Mouse (Mus musculus) midbrain, embryonic 12.5 days (tissue): ENCODE results near the gene Akap17b. TPM values are rescaled to one million over a fixed set of nuclear protein-coding genes. Genes with fewer than 3 reads are reported as not detected.
"Not testable (repeated sequence)": the region's sequence is repeated elsewhere in the genome, so short reads cannot be mapped to it uniquely, and the experiment has no call there.

Source experiments
- ATAC-seq: fragments of 200-750 bp; cut with Nextera tagmentation; 2 replicates; pipeline ENCODE4 v1.8.0; 2017; ENCODE audit warnings: low read depth, moderate TSS enrichment, moderate library complexity; ENCODE audit not compliant: low FRiP score
- H3K27ac ChIP-seq: fragments of 300-500 bp; sonication (generic); replicated peaks from 2 replicates; pipeline ENCODE4 v1.5.1; 2016; ENCODE audit warnings: mild to moderate bottlenecking
- H3K27me3 ChIP-seq: fragments of 300-500 bp; sonication (generic); 2 replicates; pipeline ENCODE4 v1.6.1; 2016; ENCODE audit warnings: mild to moderate bottlenecking
- H3K36me3 ChIP-seq: fragments of 300-500 bp; sonication (generic); 2 replicates; pipeline ENCODE4 v1.6.1; 2016
- H3K4me1 ChIP-seq: fragments of 300-500 bp; sonication (generic); 2 replicates; pipeline ENCODE4 v1.6.1; 2016
- H3K4me2 ChIP-seq: fragments of 300-500 bp; sonication (generic); replicated peaks from 2 replicates; pipeline ENCODE4 v1.6.1; 2016; ENCODE audit warnings: mild to moderate bottlenecking, moderate library complexity
- H3K4me3 ChIP-seq: fragments of 300-500 bp; sonication (generic); 2 replicates; pipeline ENCODE4 v1.5.1; 2016; ENCODE audit warnings: mild to moderate bottlenecking
- H3K9ac ChIP-seq: fragments of 300-500 bp; sonication (generic); replicated peaks from 2 replicates; pipeline ENCODE4 v1.6.1; 2016; ENCODE audit warnings: mild to moderate bottlenecking, moderate library complexity
- H3K9me3 ChIP-seq: fragments of 300-500 bp; sonication (generic); 2 replicates; pipeline ENCODE4 v1.6.1; 2016; ENCODE audit warnings: mild to moderate bottlenecking
- WGBS: fragments of 180-500 bp; shearing (Covaris S2); methylation state at CpG from one replicate; pipeline ENCODE4 v1.1.7; 2016; 5-methylcytosine and 5-hydroxymethylcytosine counted together
- polyA plus RNA-seq: library from polyadenylated mRNA; unstranded; fragments of >200 nt; fragmentation: Nextera tagmentation; extraction: Ambion mirVana; gene quantifications from 2 replicates; pipeline ENCODE4 v1.2.1, GENCODE M21; 2016

Gene Akap17b
- polyA plus RNA-seq, 1 experiment from 2014 or later, result 5.2 TPM

GRCm38 (mm10) chrX:36599656-36600055, 45.5 kb downstream of the Akap17b start:
- Histone ChIP-seq H3K27me3 (no peaks in the 10 kb centered on the region), H3K27ac (no peak overlapping the region), H3K9ac (peak overlapping the region; percentile 83; the same call in 1 of the 2 replicates), H3K4me3 (peak overlapping the region; percentile 66), H3K36me3 (0 out of 2 replicates have a peak, but pooled peaks cover 5% of the 10 kb centered on the region), H3K4me1 (peaks cover 6% of the 10 kb centered on the region), H3K4me2 (peak overlapping the region; percentile 56), H3K9me3 (no peaks in the 10 kb centered on the region)
- WGBS, result 37% methylated on average over 3 of the region's 3 CpGs
- no peak for ATAC-seq

GRCm38 (mm10) chrX:36598861-36599344, 46.3 kb downstream of the Akap17b start:
- Histone ChIP-seq H3K4me1 (peaks cover 6% of the 10 kb centered on the region), H3K4me2 (peak overlapping the region; percentile 56), H3K4me3 (peak overlapping the region; percentile 66), H3K27ac (peak overlapping the region; percentile 83), H3K27me3 (no peaks in the 10 kb centered on the region), H3K36me3 (0 out of 2 replicates have a peak, but pooled peaks cover 5% of the 10 kb centered on the region), H3K9me3 (no peaks in the 10 kb centered on the region), H3K9ac (peak overlapping the region; percentile 83)
- WGBS, result 34% methylated on average over 14 of the region's 14 CpGs
- peak; percentile 42 for ATAC-seq

GRCm38 (mm10) chrX:36598390-36598810, 46.8 kb downstream of the Akap17b start:
- peaks cover 6% of the 10 kb centered on the region for H3K4me1 ChIP-seq
- H3K9me3 ChIP-seq, result no peaks in the 10 kb centered on the region
- ATAC-seq, result peak; percentile 61
- H3K36me3 ChIP-seq, result 0 out of 2 replicates have a peak, but pooled peaks cover 5% of the 10 kb centered on the region
- H3K4me2 ChIP-seq, result peak overlapping the region; percentile 56
- peak overlapping the region; percentile 83 for H3K27ac ChIP-seq
- no peaks in the 10 kb centered on the region for H3K27me3 ChIP-seq
- H3K4me3 ChIP-seq, result peak overlapping the region; percentile 66
- WGBS, result 30% methylated on average over 28 of the region's 41 CpGs
- H3K9ac ChIP-seq, result peak overlapping the region; percentile 83

- H3K4me3 ChIP-seq, result peak within 1 kb of the TSS; percentile 66
- H3K9me3 ChIP-seq, result no peaks in the 10 kb centered on the region
- peak within 1 kb of the TSS; percentile 83 for H3K27ac ChIP-seq
- H3K27me3 ChIP-seq, result no peaks in the 10 kb centered on the region
- peak within 1 kb of the TSS; percentile 83 for H3K9ac ChIP-seq
- H3K4me1 ChIP-seq, result peaks cover 6% of the 10 kb centered on the region
- WGBS, result 22% methylated on average over 37 of the region's 45 CpGs
- peak; percentile 93 for ATAC-seq
- H3K4me2 ChIP-seq, result peak within 1 kb of the TSS; percentile 56
- H3K36me3 ChIP-seq, result 0 out of 2 replicates have a peak, but pooled peaks cover 5% of the 10 kb centered on the region
These were observed 47.3 kb downstream of the Akap17b start, which contains the start of gene Pgrmc1 for GRCm38 (mm10) chrX:36597707-36598389. Gene Pgrmc1, plus strand, starts transcription at chrX:36598206.

DNA sequence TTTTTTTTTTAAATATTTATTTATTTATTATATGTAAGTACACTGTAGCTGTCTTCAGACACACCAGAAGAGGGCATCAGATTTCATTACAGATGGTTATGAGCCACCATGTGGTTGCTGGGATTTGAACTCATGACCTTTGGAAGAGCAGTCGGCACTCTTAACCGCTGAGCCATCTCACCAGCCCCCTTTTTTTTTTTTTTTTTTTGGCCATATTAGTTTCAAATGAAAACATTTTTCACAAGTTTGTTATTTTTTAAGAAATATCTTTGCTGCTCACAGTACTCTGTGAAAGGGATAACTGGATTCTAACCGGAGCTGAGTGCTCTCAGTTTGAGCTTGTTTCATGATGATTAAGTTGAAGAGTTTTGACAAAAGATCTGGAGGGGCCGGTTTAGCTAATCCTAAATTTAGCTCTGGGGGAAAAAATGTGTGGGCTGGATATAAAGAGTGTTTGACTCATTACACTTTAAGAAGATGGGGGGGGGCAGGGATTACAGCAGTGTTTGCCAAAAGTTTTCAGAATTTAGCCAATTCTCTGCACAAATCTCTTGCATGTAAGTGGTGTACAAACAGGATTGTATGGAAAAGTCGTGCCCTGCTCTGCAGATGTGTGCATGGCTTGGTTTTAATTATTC, 48.6 kb downstream of the Akap17b start:
- not testable (repeated sequence) for H3K9ac ChIP-seq, H3K4me1 ChIP-seq, H3K27ac ChIP-seq, H3K27me3 ChIP-seq, H3K4me3 ChIP-seq, H3K4me2 ChIP-seq, H3K9me3 ChIP-seq, ATAC-seq, H3K36me3 ChIP-seq
- WGBS, result 62% methylated on average over 3 of the region's 5 CpGs

- ATAC-seq, result no peak
- no peaks in the 10 kb centered on the region for H3K36me3 ChIP-seq
- WGBS, result 87% methylated on average over 3 of the region's 3 CpGs
- H3K27me3 ChIP-seq, result no peaks in the 10 kb centered on the region
- H3K4me2 ChIP-seq, result no peak overlapping the region
- H3K4me3 ChIP-seq, result no peak overlapping the region
- H3K4me1 ChIP-seq, result peaks cover 6% of the 10 kb centered on the region
- H3K9me3 ChIP-seq, result no peaks in the 10 kb centered on the region
- H3K27ac ChIP-seq, result no peak overlapping the region
- H3K9ac ChIP-seq, result no peak overlapping the region
These were observed 49.9 kb downstream of the Akap17b start for GRCm38 (mm10) chrX:36595247-36595646.

DNA sequence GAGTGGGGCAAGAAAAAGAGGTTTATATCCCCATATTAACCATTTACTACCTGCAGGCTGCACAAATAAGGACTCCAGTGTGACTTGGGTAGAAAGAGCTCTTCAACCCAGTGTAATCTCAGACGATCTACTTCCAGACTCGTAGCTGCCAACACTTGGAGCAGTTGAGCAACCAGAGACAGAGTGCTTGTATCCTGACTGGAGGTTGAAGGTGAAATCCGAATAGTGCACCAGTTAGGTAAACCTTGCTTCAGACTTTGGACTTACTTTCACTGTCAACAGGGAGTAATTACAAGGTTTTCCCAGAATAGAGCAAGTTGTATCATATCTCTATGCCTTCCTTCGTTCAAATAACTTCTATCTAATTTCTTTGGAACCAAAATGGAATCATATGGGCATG, 53.7 kb downstream of the Akap17b start:
- Histone ChIP-seq H3K27me3 (no peaks in the 10 kb centered on the region), H3K36me3 (no peaks in the 10 kb centered on the region), H3K4me1 (no peaks in the 10 kb centered on the region), H3K4me3 (no peak overlapping the region), H3K9ac (no peak overlapping the region), H3K27ac (no peak overlapping the region), H3K9me3 (no peaks in the 10 kb centered on the region), H3K4me2 (no peak overlapping the region)
- ATAC-seq, result no peak
- WGBS, result 76% methylated on average over 4 of the region's 4 CpGs

DNA sequence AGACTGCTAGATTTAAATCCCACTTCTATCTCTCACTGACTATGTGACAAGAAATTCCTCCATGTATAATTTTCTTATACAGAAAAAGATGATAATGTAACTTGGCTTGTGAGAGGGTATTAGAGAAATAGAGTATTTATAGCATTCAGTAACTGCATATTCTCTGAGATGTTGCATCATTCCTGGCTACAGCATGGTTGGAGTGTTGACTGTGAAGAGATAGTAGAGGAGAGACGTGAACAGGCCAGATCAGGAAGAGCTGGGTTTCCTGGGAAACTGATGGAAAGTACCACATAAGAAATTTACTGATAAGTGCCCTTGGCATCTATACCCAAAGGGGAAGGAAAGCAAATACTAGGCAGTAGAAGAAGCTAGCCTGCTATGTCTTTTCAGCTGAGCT, 54.1 kb downstream of the Akap17b start:
- Histone ChIP-seq H3K4me3 (no peak overlapping the region), H3K9ac (no peak overlapping the region)

DNA sequence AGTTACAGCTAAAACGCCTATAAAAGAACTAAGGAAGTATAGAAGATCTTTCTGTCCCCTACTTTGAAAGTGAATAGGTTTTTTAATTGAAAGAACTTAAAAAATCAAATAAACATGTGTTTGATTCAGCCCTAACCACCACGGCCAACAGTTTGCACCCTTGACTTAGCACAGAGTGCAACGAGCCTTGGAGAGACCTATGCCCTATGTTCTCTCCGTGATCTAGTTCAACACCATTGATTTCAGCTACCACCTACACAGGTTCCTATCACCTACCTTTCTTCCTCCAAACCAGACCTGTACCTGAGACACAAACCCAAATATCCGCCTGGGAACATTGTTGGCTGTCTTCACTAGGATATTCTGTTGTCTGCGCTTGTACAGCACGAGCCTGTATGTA, 54.9 kb downstream of the Akap17b start:
- no peak overlapping the region for H3K9ac ChIP-seq
- no peak for ATAC-seq
- H3K4me2 ChIP-seq, result no peak overlapping the region
- WGBS, result 85% methylated on average over 7 of the region's 7 CpGs
- H3K27me3 ChIP-seq, result no peaks in the 10 kb centered on the region
- no peaks in the 10 kb centered on the region for H3K36me3 ChIP-seq
- no peaks in the 10 kb centered on the region for H3K9me3 ChIP-seq
- no peak overlapping the region for H3K27ac ChIP-seq
- no peaks in the 10 kb centered on the region for H3K4me1 ChIP-seq
- no peak overlapping the region for H3K4me3 ChIP-seq

More for the DNA sequence above, 54.1 kb downstream of the Akap17b start:
- H3K4me1 ChIP-seq, result no peaks in the 10 kb centered on the region
- no peak for ATAC-seq
- WGBS, result 76% methylated on average over 1 of the region's 1 CpGs
- no peak overlapping the region for H3K4me2 ChIP-seq
- H3K9me3 ChIP-seq, result no peaks in the 10 kb centered on the region
- no peak overlapping the region for H3K27ac ChIP-seq
- H3K36me3 ChIP-seq, result no peaks in the 10 kb centered on the region
- no peaks in the 10 kb centered on the region for H3K27me3 ChIP-seq

DNA sequence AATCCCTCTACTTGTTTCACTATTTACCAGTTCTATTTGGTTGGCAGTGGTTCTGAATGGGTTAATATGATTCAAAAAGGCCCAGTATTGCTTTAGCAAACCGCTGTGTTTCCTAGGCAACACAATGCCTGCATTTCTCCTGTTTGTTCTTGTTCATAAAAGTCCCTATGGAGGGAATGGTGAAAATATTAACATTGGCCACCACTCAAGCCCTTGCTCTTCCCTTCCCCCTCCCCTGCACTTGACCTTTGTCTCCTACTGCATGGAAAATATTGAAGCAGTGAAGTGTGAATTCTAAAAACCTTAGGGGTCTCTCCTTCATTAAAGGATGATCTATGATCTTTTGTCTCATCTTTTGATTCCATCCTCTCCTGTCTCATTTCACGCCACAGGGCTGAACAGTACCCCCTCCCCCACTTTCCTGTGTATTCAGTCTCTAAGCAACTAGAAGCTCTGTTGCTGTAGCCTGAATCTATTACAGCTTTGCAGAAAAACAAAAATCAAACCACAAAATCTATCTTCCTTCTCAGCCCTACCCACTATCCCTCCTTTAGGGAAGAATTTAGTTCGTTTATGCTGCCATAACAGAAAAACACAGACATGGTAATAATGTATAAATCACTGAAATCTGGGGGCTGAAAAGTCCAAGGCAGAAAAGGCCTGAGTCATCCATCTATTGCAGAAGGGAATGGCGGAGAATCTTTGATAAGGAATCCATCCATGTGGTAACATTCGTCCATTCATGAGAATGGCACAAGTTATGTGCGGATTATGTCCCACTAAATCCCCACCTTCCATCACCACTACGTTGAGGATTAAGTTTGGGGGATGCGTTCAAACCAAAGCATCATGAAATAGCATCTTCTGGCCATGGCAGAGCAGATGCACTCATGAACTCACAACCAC, 57.6 kb downstream of the Akap17b start:
- WGBS, result 53% methylated on average over 8 of the region's 8 CpGs
- Histone ChIP-seq H3K4me2 (no peak overlapping the region), H3K4me3 (no peak overlapping the region), H3K4me1 (no peaks in the 10 kb centered on the region), H3K27ac (peak overlapping the region; percentile 73), H3K9me3 (no peaks in the 10 kb centered on the region), H3K9ac (no peak overlapping the region), H3K27me3 (no peaks in the 10 kb centered on the region), H3K36me3 (no peaks in the 10 kb centered on the region)
- peak; percentile 85 for ATAC-seq

DNA sequence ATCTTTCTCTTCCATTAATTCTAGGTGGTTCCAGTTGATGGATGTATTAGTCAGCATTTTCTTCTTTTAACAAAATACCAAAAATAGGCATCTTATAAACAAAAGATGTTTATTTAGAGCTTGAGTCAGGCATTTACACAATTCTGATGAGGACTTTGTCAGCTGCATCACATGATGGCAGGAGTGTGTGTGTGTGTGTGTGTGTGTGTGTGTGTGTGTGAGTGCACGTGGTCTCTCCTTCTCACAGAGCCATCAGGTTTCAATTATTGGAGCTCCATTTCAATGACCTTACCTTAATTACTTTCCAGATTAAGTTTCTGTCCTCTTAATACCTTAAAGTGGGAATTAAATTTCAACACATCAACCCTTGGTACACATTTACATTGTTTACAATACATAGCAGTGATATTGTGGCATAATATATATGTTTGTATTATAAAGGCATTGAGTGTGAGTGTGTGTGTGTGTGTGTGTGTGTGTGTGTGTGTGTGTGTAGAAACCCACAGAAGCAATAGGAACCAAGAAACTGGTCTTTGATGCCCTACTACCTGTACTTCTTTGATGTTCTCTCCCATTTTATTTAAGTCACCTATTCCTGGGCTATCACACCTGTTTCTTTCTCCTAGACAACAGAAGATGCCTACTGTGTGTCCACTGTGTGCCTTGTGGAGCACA, 58.4 kb downstream of the Akap17b start:
- no peaks in the 10 kb centered on the region for H3K27me3 ChIP-seq
- no peak overlapping the region for H3K9ac ChIP-seq
- no peak overlapping the region for H3K4me2 ChIP-seq
- ATAC-seq, result no peak; the same call in 1 of the 2 replicates
- WGBS, result 74% methylated on average over 1 of the region's 1 CpGs
- H3K36me3 ChIP-seq, result no peaks in the 10 kb centered on the region
- H3K4me3 ChIP-seq, result no peak overlapping the region
- no peaks in the 10 kb centered on the region for H3K9me3 ChIP-seq
- H3K27ac ChIP-seq, result peak overlapping the region; percentile 73
- no peaks in the 10 kb centered on the region for H3K4me1 ChIP-seq
